Comparison of ENCODE assay signal across 20 mouse cellular contexts in the genomic region with DNA sequence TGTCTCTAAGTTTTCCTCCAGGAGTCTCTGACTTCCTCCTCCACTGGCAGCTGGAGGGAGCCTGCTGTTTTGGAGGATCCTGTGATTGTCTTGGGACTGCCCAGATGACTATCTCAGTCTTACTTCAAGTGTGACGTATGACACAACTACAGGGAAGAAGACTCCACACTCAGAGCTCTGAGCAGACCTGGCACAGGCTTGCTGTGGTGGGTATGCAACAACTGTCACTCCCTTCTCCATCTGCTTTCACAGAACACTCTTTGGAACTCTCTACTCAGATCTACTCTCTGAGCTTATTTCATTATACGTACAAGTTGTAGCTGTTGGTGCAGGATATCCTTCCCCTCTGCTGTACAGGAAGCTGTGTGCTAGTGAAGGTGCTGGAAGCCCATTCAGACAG.
DNase-seq lines count a peak whose midpoint lies in the region; TF ChIP-seq lines count a peak whose summit lies in the region.
"Had no signal": no experiment of that assay in that cellular context is flagged by ENCODE, and none has a peak within 500 bp of the region (broad histone marks: within the 10 kb centered on the region; RNA-seq: fewer than 3 reads in every experiment).

No protein-coding gene starts in this region.

- no peak overlapping the region for H3K4me3 ChIP-seq in MEL (ENCODE audit: control insufficient read depth in 1 of 2, insufficient read depth in 1 of 2, low read depth in 2 of 2, low read length in 2 of 2)
- H3K4me3 ChIP-seq: embryonic facial prominence, embryonic 10.5 days; forebrain, embryonic 15.5 days; heart, adult 2 months; heart, embryonic 15.5 days; hindbrain, embryonic 13.5 days had no signal

- TF ChIP-seq EP300 in MEL (IDR thresholded peaks at IDR 0.05; ENCODE audit: low read depth in 1 of 2, low read length in 2 of 2), result no peak

- H3K9me3 ChIP-seq in MEL (replicated peaks; ENCODE audit: insufficient read depth, low read length), result no peaks in the 10 kb centered on the region
- H3K9me3 ChIP-seq: embryonic facial prominence, embryonic 10.5 days; forebrain, embryonic 15.5 days; heart, embryonic 15.5 days; hindbrain, embryonic 13.5 days had no signal

- no peak for TF ChIP-seq POLR2A in MEL (IDR thresholded peaks at IDR 0.05; ENCODE audit: control insufficient read depth in 1 of 2, insufficient read depth in 1 of 2, low read depth in 1 of 2, low read length in 2 of 2, poor library complexity in 1 of 2)
- TF ChIP-seq POLR2A in brain, embryonic 14.5 days (IDR thresholded peaks at IDR 0.05; ENCODE audit: borderline replicate concordance, extremely low read depth, insufficient read depth, insufficient read length, poor library complexity, severe bottlenecking), result no peak

- H3K36me3 ChIP-seq in MEL (ENCODE audit: control insufficient read depth in 1 of 2, insufficient read depth in 2 of 2, low read length in 2 of 2), result peaks cover 0 to 7% of the 10 kb centered on the region in 2 experiments; a peak in 2 of 4 replicates
- H3K36me3 ChIP-seq: embryonic facial prominence, embryonic 10.5 days; forebrain, embryonic 15.5 days; heart, embryonic 15.5 days; hindbrain, embryonic 13.5 days had no signal

- TF ChIP-seq CTCF in MEL (IDR thresholded peaks at IDR 0.05 in 2 of 3, conservative IDR thresholded peaks at IDR 0.05 in 1 of 3; ENCODE audit: control insufficient read depth in 1 of 3, insufficient read depth in 1 of 3, low read depth in 2 of 3, low read length in 3 of 3, poor library complexity in 1 of 3, severe bottlenecking in 1 of 3), result no peak
- TF ChIP-seq CTCF in brain, embryonic 14.5 days (IDR thresholded peaks at IDR 0.05; ENCODE audit: borderline replicate concordance, extremely low read depth, insufficient read depth, insufficient read length), result no peak

- H3K79me2 ChIP-seq in MEL (ENCODE audit: control insufficient read depth, insufficient read depth, low read length, poor library complexity), result no peaks in the 10 kb centered on the region

- H3K27ac ChIP-seq in MEL (ENCODE audit: control insufficient read depth, low read depth, low read length), result no peak overlapping the region
- H3K27ac ChIP-seq: embryonic facial prominence, embryonic 10.5 days; forebrain, embryonic 15.5 days; heart, adult 2 months; heart, embryonic 15.5 days; hindbrain, embryonic 13.5 days; hindbrain, postnatal 0 days had no signal

- TF ChIP-seq RAD21 in MEL (IDR thresholded peaks at IDR 0.05; ENCODE audit: low read depth, low read length), result no peak

- no peaks in the 10 kb centered on the region for H3K27me3 ChIP-seq in MEL (ENCODE audit: control insufficient read depth in 1 of 2, insufficient read depth in 2 of 2, low read length in 2 of 2)
- H3K27me3 ChIP-seq: Patski had no signal

- H3K9ac ChIP-seq in MEL (ENCODE audit: control insufficient read depth, low read depth, low read length, poor library complexity, severe bottlenecking), result no peak overlapping the region
- H3K9ac ChIP-seq: forebrain, embryonic 15.5 days; heart, embryonic 15.5 days; hindbrain, embryonic 13.5 days had no signal

- H3K4me1 ChIP-seq in MEL (ENCODE audit: control insufficient read depth in 1 of 2, insufficient read depth in 2 of 2, low read length in 2 of 2), result peaks cover 4 to 12% of the 10 kb centered on the region in 2 experiments
- H3K4me1 ChIP-seq: forebrain, embryonic 15.5 days; heart, embryonic 15.5 days; hindbrain, embryonic 13.5 days had no signal

- DNase-seq in layer of hippocampus, adult 11-12 months (ENCODE audit: low spot score), result peak; percentile 33
- DNase-seq in layer of hippocampus, postnatal 25 days (ENCODE audit: extremely low spot score in 1 of 2, low spot score in 1 of 2), result no peak
- DNase-seq in MEL (ENCODE audit: low read depth, low spot score), result no peak
- peak; percentile 22 for DNase-seq in brain, embryonic 14.5 days (ENCODE audit: low read depth)
- DNase-seq in layer of hippocampus, postnatal 36 days, result peak; percentile 24 to 39
- DNase-seq in adrenal gland, postnatal 4 days (ENCODE audit: low spot score in 2 of 2), result no peak
- DNase-seq in embryo, embryonic 10 days (ENCODE audit: low spot score), result no peak
- no peak for DNase-seq in adrenal gland, postnatal 36 days
- DNase-seq: adrenal gland, postnatal 14 days; cerebellum, adult 11-12 months; cerebellum, adult 9-10 months; cerebellum, postnatal 25 days; heart, adult 2 months; heart, postnatal 14 days had no signal

TF ChIP-seq in MEL, 35 proteins besides CTCF, POLR2A, EP300 and RAD21:
- TF ChIP-seq POLR2AphosphoS2 (IDR thresholded peaks at IDR 0.05; ENCODE audit: low read length) (no peak), POLR2AphosphoS5 (IDR thresholded peaks at IDR 0.05; ENCODE audit: borderline replicate concordance, low read depth, low read length) (no peak), NRF1 (IDR thresholded peaks at IDR 0.05; ENCODE audit: insufficient read depth, low read depth, low read length, poor library complexity, severe bottlenecking) (no peak), ZC3H11A (IDR thresholded peaks at IDR 0.05; ENCODE audit: low read depth, low read length) (no peak), ETS1 (IDR thresholded peaks at IDR 0.05; ENCODE audit: low read depth, low read length) (peak; percentile 40)

Comparison
In these comparisons a context has a peak if more than half of its experiments do, and no peak if none do; other contexts are left out.
1. DNase-seq: peak in layer of hippocampus, adult 11-12 months (single experiment), brain, embryonic 14.5 days (single experiment) and layer of hippocampus, postnatal 36 days (2 of 2); none in layer of hippocampus, postnatal 25 days (0 of 2), MEL (single experiment), adrenal gland, postnatal 4 days (0 of 2), embryo, embryonic 10 days (single experiment) and adrenal gland, postnatal 36 days (0 of 2).